Mouse (Mus musculus) small intestine, adult 2 months (tissue): ENCODE data around the gene Nup188. TPM values are rescaled to one million over a fixed set of nuclear protein-coding genes. Genes with fewer than 3 reads are reported as not detected.

Experiments
- H3K27ac ChIP-seq: fragments of 200-500 bp; 2 replicates; pipeline ENCODE4 v1.5.1; 2012; ENCODE audit warnings: low read depth, low read length, control low read depth, inconsistent platforms; ENCODE audit not compliant: insufficient read depth
- H3K27me3 ChIP-seq: fragments of 200-500 bp; 2 replicates; pipeline ENCODE4 v1.6.1; 2012; ENCODE audit warnings: mild to moderate bottlenecking, moderate library complexity, low read length, inconsistent platforms; ENCODE audit not compliant: control insufficient read depth, insufficient read depth
- H3K36me3 ChIP-seq: fragments of 200-500 bp; 2 replicates; pipeline ENCODE4 v1.6.1; 2012; ENCODE audit warnings: mild to moderate bottlenecking, low read length, control low read depth, inconsistent platforms; ENCODE audit not compliant: control insufficient read depth, insufficient read depth
- H3K4me1 ChIP-seq: fragments of 200-500 bp; 2 replicates; pipeline ENCODE4 v1.6.1; 2012; ENCODE audit warnings: low read length, inconsistent platforms, mixed read lengths; ENCODE audit not compliant: control insufficient read depth, insufficient read depth, insufficient read length
- H3K4me3 ChIP-seq: fragments of 200-500 bp; 2 replicates; pipeline ENCODE4 v1.5.1; 2012; ENCODE audit warnings: low read depth, mild to moderate bottlenecking, control low read depth, inconsistent platforms, low read length, moderate library complexity
- CTCF ChIP-seq: fragments of 200-500 bp; IDR thresholded peaks from 2 replicates; pipeline ENCODE4 v1.5.1; 2012; ENCODE audit warnings: low read depth, mild to moderate bottlenecking, control low read depth, inconsistent platforms, low read length, moderate library complexity, mixed read lengths; ENCODE audit not compliant: insufficient replicate concordance, insufficient read length; ENCODE audit errors: extremely low read depth
- POLR2A ChIP-seq: fragments of 200-500 bp; IDR thresholded peaks from 2 replicates; pipeline ENCODE4 v1.6.1; 2012; ENCODE audit warnings: low read depth, mild to moderate bottlenecking, control low read depth, inconsistent platforms, low read length, moderate library complexity
- WGBS: fragments of 180-500 bp; shearing (Covaris S2); methylation state at CpG from one replicate; pipeline ENCODE4 v1.1.7; 2018; 5-methylcytosine and 5-hydroxymethylcytosine counted together
- polyA plus RNA-seq: library from polyadenylated mRNA; depleted of rRNA; stranded (reverse); fragments of >200 nt; gene quantifications from 2 replicates; pipeline ENCODE4 v1.2.3, GENCODE M21; 2012

The Nup188 gene
- polyA plus RNA-seq, 1 experiment: 21.4 TPM

GRCm38 (mm10) chr2:30363773-30364650 is 77.8 kb downstream of the Nup188 start, which contains the start of gene Miga2:
Gene Miga2, plus strand, starts transcription at chr2:30364233.
- H3K27ac ChIP-seq: peak within 1 kb of the TSS; percentile 54
- under 1% methylated on average over 54 of the region's 54 CpGs for WGBS

GRCm38 (mm10) chr2:30365281-30366069 is 79.3 kb downstream of the Nup188 start:
- TF ChIP-seq POLR2A (no peak), CTCF (no peak)
- Histone ChIP-seq H3K27ac (peak overlapping the region; percentile 44; the same call in 1 of the 2 replicates), H3K36me3 (peaks cover 27% of the 10 kb centered on the region), H3K4me1 (peaks cover 22% of the 10 kb centered on the region), H3K27me3 (no peaks in the 10 kb centered on the region), H3K4me3 (peak overlapping the region; percentile 85)
- 59% methylated on average over 2 of the region's 2 CpGs for WGBS

More at GRCm38 (mm10) chr2:30363773-30364650, 77.8 kb downstream of the Nup188 start, which contains the start of gene Miga2:
- Histone ChIP-seq H3K36me3 (peaks cover 15% of the 10 kb centered on the region), H3K4me3 (peak within 1 kb of the TSS; percentile 85), H3K27me3 (no peaks in the 10 kb centered on the region), H3K4me1 (peaks cover 21% of the 10 kb centered on the region)
- TF ChIP-seq POLR2A (peak; percentile 49; the same call in 1 of the 2 replicates), CTCF (peak; percentile 14; the same call in 1 of the 2 replicates)

DNA sequence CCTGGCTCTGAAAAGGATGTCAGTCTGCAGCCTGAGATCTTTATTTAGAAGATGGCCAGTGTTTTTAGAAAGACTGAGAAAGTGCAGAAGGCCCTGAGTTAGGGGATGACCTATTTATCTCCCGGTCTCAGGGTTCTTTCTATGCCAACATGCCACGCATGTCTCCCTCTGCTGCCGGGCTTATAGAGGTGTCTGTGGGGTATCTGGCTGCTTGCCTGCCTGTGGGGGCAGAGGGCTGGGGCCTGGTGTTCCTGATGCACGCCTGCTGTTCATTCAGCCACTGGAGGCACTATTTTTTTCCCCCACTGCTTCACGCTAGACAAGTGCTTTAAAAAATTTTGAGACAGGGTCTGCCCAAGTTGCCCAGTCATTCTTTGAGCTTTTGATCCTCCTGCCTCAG is 80.0 kb downstream of the Nup188 start:
- TF ChIP-seq CTCF (no peak), POLR2A (no peak)
- 74% methylated on average over 5 of the region's 5 CpGs for WGBS
- Histone ChIP-seq H3K4me3 (no peak overlapping the region), H3K36me3 (peaks cover 33% of the 10 kb centered on the region), H3K27ac (no peak overlapping the region), H3K4me1 (peaks cover 19% of the 10 kb centered on the region), H3K27me3 (no peaks in the 10 kb centered on the region)

DNA sequence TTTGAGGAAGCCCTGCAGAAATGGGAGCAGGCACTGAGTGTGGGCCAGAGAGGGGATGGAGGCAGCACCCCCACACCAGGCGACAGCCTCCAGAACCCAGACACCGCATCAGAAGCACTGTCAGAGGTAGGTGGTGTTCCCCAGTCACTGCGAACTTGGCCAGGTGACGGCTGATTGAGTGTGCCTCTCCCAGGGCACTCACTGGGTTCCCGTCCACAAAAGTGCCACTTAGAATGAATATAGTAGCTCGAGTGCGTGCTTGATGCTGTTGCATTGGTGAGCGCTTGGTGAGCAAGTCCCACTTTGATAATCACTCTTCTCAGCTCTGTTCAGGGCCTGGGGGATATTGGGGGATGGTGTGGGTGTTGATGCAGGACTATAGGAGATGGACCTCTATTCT is 85.3 kb downstream of the Nup188 start:
- TF ChIP-seq CTCF (no peak), POLR2A (no peak)
- Histone ChIP-seq H3K4me3 (no peak overlapping the region), H3K27ac (no peak overlapping the region), H3K27me3 (no peaks in the 10 kb centered on the region), H3K36me3 (peaks cover 67% of the 10 kb centered on the region), H3K4me1 (peaks cover 8% of the 10 kb centered on the region; the same call in 1 of the 2 replicates)
- WGBS: 99% methylated on average over 8 of the region's 8 CpGs

DNA sequence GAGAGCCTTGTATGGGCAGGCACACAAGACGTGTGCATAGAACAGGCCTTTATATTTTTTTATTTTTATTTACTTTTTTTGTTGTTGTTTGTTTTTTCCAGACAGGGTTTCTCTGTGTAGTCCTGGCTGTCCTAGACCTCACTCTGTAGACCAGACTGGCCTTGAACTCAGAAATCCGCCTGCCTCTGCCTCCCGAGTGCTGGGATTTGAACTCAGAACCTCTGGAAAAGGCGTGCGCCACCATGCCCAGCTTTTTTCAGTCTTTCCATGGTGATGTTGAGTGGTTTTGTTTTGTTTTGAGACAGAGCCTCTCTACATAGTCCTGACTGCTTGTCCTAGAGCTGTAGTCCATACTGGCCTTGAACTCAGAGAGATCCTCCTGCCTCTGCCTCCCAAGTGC is 86.5 kb downstream of the Nup188 start:
- H3K4me1 ChIP-seq: peaks cover 14% of the 10 kb centered on the region
- no peaks in the 10 kb centered on the region for H3K27me3 ChIP-seq
- H3K36me3 ChIP-seq: peaks cover 73% of the 10 kb centered on the region
- no peak overlapping the region for H3K27ac ChIP-seq
- no peak overlapping the region for H3K4me3 ChIP-seq
- 98% methylated on average over 5 of the region's 5 CpGs for WGBS
- TF ChIP-seq POLR2A (no peak), CTCF (no peak)

DNA sequence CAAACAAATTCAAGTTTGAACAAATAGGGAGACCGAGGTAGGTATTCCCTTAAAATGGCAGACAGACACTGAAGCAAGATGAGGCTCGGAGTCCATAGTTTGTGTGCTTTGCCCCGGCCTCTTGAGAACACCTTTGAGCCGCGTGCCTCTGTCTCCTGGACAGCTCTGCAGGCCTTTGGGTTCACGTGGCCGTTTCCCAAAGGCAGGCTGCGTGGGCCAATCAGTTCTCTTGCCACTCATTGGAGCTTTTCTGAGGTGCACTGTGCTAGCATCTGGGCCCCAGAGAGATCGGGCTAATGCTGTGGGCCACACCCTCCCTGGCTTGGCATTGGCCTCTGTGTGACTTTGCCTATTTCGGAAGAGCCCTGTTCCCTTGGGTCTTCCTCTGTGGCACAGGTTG is 89.7 kb downstream of the Nup188 start:
- no peak for TF ChIP-seq POLR2A
- no peak for TF ChIP-seq CTCF
- H3K27me3 ChIP-seq: no peaks in the 10 kb centered on the region
- 91% methylated on average over 10 of the region's 10 CpGs for WGBS
- H3K4me3 ChIP-seq: no peak overlapping the region
- peaks cover 8% of the 10 kb centered on the region for H3K4me1 ChIP-seq
- peaks cover 69% of the 10 kb centered on the region for H3K36me3 ChIP-seq
- no peak overlapping the region for H3K27ac ChIP-seq

- H3K27ac ChIP-seq: no peak overlapping the region
- peaks cover 69% of the 10 kb centered on the region for H3K36me3 ChIP-seq
- no peaks in the 10 kb centered on the region for H3K27me3 ChIP-seq
- 61% methylated on average over 5 of the region's 5 CpGs for WGBS
- H3K4me3 ChIP-seq: no peak overlapping the region
- TF ChIP-seq CTCF (no peak), POLR2A (no peak)
- H3K4me1 ChIP-seq: peaks cover 14% of the 10 kb centered on the region
Measured at GRCm38 (mm10) chr2:30377721-30378120, 91.5 kb downstream of the Nup188 start.
